Mouse (Mus musculus): ENCODE measurements around the gene Sept5.

DNA sequence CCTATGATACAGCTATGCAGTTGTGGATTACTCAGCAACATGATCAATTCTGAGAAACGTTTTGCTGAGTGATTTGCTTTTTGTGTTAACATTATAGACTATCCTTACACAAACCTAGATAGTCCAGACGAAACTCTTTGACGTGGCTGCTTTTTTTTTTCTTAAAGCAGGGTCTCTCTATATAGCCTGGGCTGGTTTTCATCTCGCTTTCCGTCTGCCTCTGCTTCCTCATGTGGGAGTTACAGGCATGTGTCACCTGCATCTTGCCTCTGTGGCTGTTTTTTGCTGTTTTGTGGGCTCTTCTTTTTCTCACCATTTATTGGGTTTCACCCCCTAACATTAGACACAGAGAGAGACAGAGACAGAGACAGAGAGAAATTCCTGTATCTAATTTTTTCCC is 42.3 kb upstream of the Sept5 start:
- TF ChIP-seq CTCF (IDR thresholded peaks at IDR 0.05; ENCODE audit: extremely low read depth, insufficient read depth, low read length) (no peak), POLR2A (IDR thresholded peaks at IDR 0.05; ENCODE audit: extremely low read depth, insufficient read depth, low read length) (no peak)

Data from cortical plate, adult 2 months (tissue).